Mouse (Mus musculus) embryo, embryonic 11 days (tissue): Measurements from ENCODE around the gene Nkap.
"Not testable (repeated sequence)": the region's sequence is repeated elsewhere in the genome, so short reads cannot be mapped to it uniquely, and the experiment has no call there.

Experiments used
- DNase-seq: peaks from one replicate; pipeline ENCODE4 v3.0.0-alpha.2; 2015

The Nkap gene

GRCm38 (mm10) chrX:37126671-37127358 is at the start of gene Nkap:
Nkap (plus strand) TSS chrX:37126795.
- peak; percentile 76 for DNase-seq

- DNase-seq = peak; percentile 3
Measured at GRCm38 (mm10) chrX:37080345-37080744, 46.2 kb upstream of the Nkap start.

GRCm38 (mm10) chrX:37081194-37081593 is 45.4 kb upstream of the Nkap start:
- DNase-seq = no peak

GRCm38 (mm10) chrX:37084318-37084926 is 42.2 kb upstream of the Nkap start:
- peak; percentile 26 for DNase-seq

GRCm38 (mm10) chrX:37084927-37085660 is 41.5 kb upstream of the Nkap start, which contains the start of gene Rpl39:
Rpl39 (minus strand) TSS chrX:37085402.
- peak; percentile 93 for DNase-seq

GRCm38 (mm10) chrX:37085665-37086064 is 40.9 kb upstream of the Nkap start:
- DNase-seq = no peak

GRCm38 (mm10) chrX:37088778-37089177 is 37.8 kb upstream of the Nkap start:
- no peak for DNase-seq

GRCm38 (mm10) chrX:37091457-37091856 is 35.1 kb upstream of the Nkap start:
- DNase-seq = no peak

GRCm38 (mm10) chrX:37095106-37095768 is 31.4 kb upstream of the Nkap start:
- no peak for DNase-seq

GRCm38 (mm10) chrX:37098681-37099080 is 27.9 kb upstream of the Nkap start:
- DNase-seq = no peak

- DNase-seq = no peak
Measured at GRCm38 (mm10) chrX:37103826-37104225, 22.8 kb upstream of the Nkap start.

GRCm38 (mm10) chrX:37109526-37110192 is 16.9 kb upstream of the Nkap start:
- DNase-seq = no peak

- peak; percentile 94 for DNase-seq
Measured at GRCm38 (mm10) chrX:37110193-37110880, 16.3 kb upstream of the Nkap start, which contains the start of gene Upf3b. Upf3b (minus strand) TSS chrX:37110322.

- DNase-seq = no peak
Measured at GRCm38 (mm10) chrX:37110881-37111193, 15.8 kb upstream of the Nkap start.

- no peak for DNase-seq
Measured at GRCm38 (mm10) chrX:37117085-37117484, 9.5 kb upstream of the Nkap start.

- no peak for DNase-seq
Measured at GRCm38 (mm10) chrX:37119585-37119984, 7.0 kb upstream of the Nkap start.

- DNase-seq = no peak
Measured at GRCm38 (mm10) chrX:37120212-37120611, 6.4 kb upstream of the Nkap start.

- DNase-seq = no peak
Measured at GRCm38 (mm10) chrX:37125511-37125910, 1.1 kb upstream of the Nkap start.

- DNase-seq = no peak
Measured at GRCm38 (mm10) chrX:37141732-37142131, 15.1 kb downstream of the Nkap start.

GRCm38 (mm10) chrX:37144498-37144897 is 17.9 kb downstream of the Nkap start:
- DNase-seq = not testable (repeated sequence)

GRCm38 (mm10) chrX:37144954-37145353 is 18.4 kb downstream of the Nkap start:
- DNase-seq = peak; percentile 21

GRCm38 (mm10) chrX:37157839-37158238 is 31.2 kb downstream of the Nkap start:
- no peak for DNase-seq
